Mouse (Mus musculus) intestine, embryonic 16.5 days (tissue): Measurements from ENCODE around the gene Olig3. TPM values are rescaled to one million over a fixed set of nuclear protein-coding genes. Genes with fewer than 3 reads are reported as not detected.
A peak's percentile ranks its signal among the peaks of the same experiment; 100 is the strongest.

Experiments used
- ATAC-seq: fragments of 200-750 bp; cut with Nextera tagmentation; 2 replicates; pipeline ENCODE4 v1.8.0; 2017; ENCODE audit warnings: moderate TSS enrichment, moderate library complexity
- H3K27ac ChIP-seq: fragments of 300-500 bp; sonication (generic); 2 replicates; pipeline ENCODE4 v1.5.1; 2014; ENCODE audit warnings: mild to moderate bottlenecking, low read length
- H3K27me3 ChIP-seq: fragments of 300-500 bp; sonication (generic); replicated peaks from 2 replicates; pipeline ENCODE4 v1.6.1; 2014; ENCODE audit warnings: low read length, control low read depth, mixed read lengths; ENCODE audit not compliant: control insufficient read depth, insufficient read depth
- H3K36me3 ChIP-seq: fragments of 300-500 bp; sonication (generic); 2 replicates; pipeline ENCODE4 v1.6.1; 2014; ENCODE audit warnings: low read length, control low read depth; ENCODE audit not compliant: control insufficient read depth, insufficient read depth
- H3K4me1 ChIP-seq: fragments of 300-500 bp; sonication (generic); 2 replicates; pipeline ENCODE4 v1.6.1; 2014; ENCODE audit warnings: low read length, control low read depth, mixed read lengths; ENCODE audit not compliant: control insufficient read depth, insufficient read depth
- H3K4me2 ChIP-seq: fragments of 300-500 bp; sonication (generic); 2 replicates; pipeline ENCODE4 v1.6.1; 2014; ENCODE audit warnings: low read depth, low read length, control low read depth
- H3K4me3 ChIP-seq: fragments of 300-500 bp; sonication (generic); 2 replicates; pipeline ENCODE4 v1.5.1; 2014; ENCODE audit warnings: mild to moderate bottlenecking, low read length
- H3K9ac ChIP-seq: fragments of 300-500 bp; sonication (generic); 2 replicates; pipeline ENCODE4 v1.6.1; 2014; ENCODE audit warnings: low read depth, low read length
- H3K9me3 ChIP-seq: fragments of 300-500 bp; sonication (generic); 2 replicates; pipeline ENCODE4 v1.6.1; 2016; ENCODE audit warnings: low read length, control low read depth; ENCODE audit not compliant: control insufficient read depth
- WGBS: fragments of 180-500 bp; shearing (Covaris S2); extraction: QIAGEN DNeasy Blood & Tissue Kit; methylation state at CpG from one replicate; pipeline ENCODE4 v1.1.7; 2014; 5-methylcytosine and 5-hydroxymethylcytosine counted together
- polyA plus RNA-seq: library from polyadenylated mRNA; unstranded; fragments of >200 nt; fragmentation: Nextera tagmentation; extraction: Ambion mirVana; gene quantifications from 2 replicates; pipeline ENCODE4 v1.2.1, GENCODE M21; 2015

Gene Olig3
- polyA plus RNA-seq, 1 experiment from 2014 or later = not detected

GRCm38 (mm10) chr10:19360446-19361300 is 4.3 kb downstream of the Olig3 start:
- peaks cover 80% of the 10 kb centered on the region for H3K27me3 ChIP-seq
- WGBS = 25% methylated on average over 3 of the region's 3 CpGs
- no peaks in the 10 kb centered on the region for H3K9me3 ChIP-seq

GRCm38 (mm10) chr10:19361539-19362293 is 5.4 kb downstream of the Olig3 start:
- WGBS = 4% methylated on average over 23 of the region's 23 CpGs
- Histone ChIP-seq H3K36me3 (no peaks in the 10 kb centered on the region), H3K4me2 (no peak overlapping the region), H3K9ac (no peak overlapping the region), H3K27ac (no peak overlapping the region), H3K4me3 (0 out of 2 replicates have a peak overlapping the region, but pooled peaks have one; percentile 1), H3K27me3 (peaks cover 71% of the 10 kb centered on the region), H3K9me3 (no peaks in the 10 kb centered on the region), H3K4me1 (peaks cover 5% of the 10 kb centered on the region; the same call in 1 of the 2 replicates)
- no peak for ATAC-seq

More at GRCm38 (mm10) chr10:19360446-19361300, 4.3 kb downstream of the Olig3 start:
- ATAC-seq = no peak
- H3K4me1 ChIP-seq = peaks cover 5% of the 10 kb centered on the region; the same call in 1 of the 2 replicates
- no peaks in the 10 kb centered on the region for H3K36me3 ChIP-seq
- H3K9ac ChIP-seq = no peak overlapping the region
- no peak overlapping the region for H3K4me3 ChIP-seq
- H3K27ac ChIP-seq = no peak overlapping the region
- no peak overlapping the region for H3K4me2 ChIP-seq

- Histone ChIP-seq H3K36me3 (no peaks in the 10 kb centered on the region), H3K27me3 (peaks cover 69% of the 10 kb centered on the region), H3K4me3 (0 out of 2 replicates have a peak overlapping the region, but pooled peaks have one; percentile 1), H3K4me1 (peaks cover 5% of the 10 kb centered on the region; the same call in 1 of the 2 replicates), H3K27ac (no peak overlapping the region), H3K4me2 (no peak overlapping the region), H3K9me3 (no peaks in the 10 kb centered on the region), H3K9ac (no peak overlapping the region)
- ATAC-seq = no peak
- 1% methylated on average over 8 of the region's 8 CpGs for WGBS
These were observed 5.9 kb downstream of the Olig3 start for GRCm38 (mm10) chr10:19362294-19362590.

- peaks cover 64% of the 10 kb centered on the region for H3K27me3 ChIP-seq
- no peak overlapping the region for H3K9ac ChIP-seq
- no peaks in the 10 kb centered on the region for H3K36me3 ChIP-seq
- H3K27ac ChIP-seq = no peak overlapping the region
- no peak for ATAC-seq
- peak overlapping the region; percentile 29 for H3K4me2 ChIP-seq
- WGBS = 1% methylated on average over 17 of the region's 17 CpGs
- peaks cover 5% of the 10 kb centered on the region; the same call in 1 of the 2 replicates for H3K4me1 ChIP-seq
- peak overlapping the region; percentile 25 for H3K4me3 ChIP-seq
- no peaks in the 10 kb centered on the region for H3K9me3 ChIP-seq
These were observed 6.5 kb downstream of the Olig3 start for GRCm38 (mm10) chr10:19362861-19363260.

- 10% methylated on average over 5 of the region's 5 CpGs for WGBS
- no peak for ATAC-seq
- H3K4me2 ChIP-seq = no peak overlapping the region
- no peak overlapping the region for H3K4me3 ChIP-seq
- H3K9ac ChIP-seq = no peak overlapping the region
- peaks cover 59% of the 10 kb centered on the region for H3K27me3 ChIP-seq
- H3K4me1 ChIP-seq = peaks cover 5% of the 10 kb centered on the region; the same call in 1 of the 2 replicates
- H3K36me3 ChIP-seq = no peaks in the 10 kb centered on the region
- no peak overlapping the region for H3K27ac ChIP-seq
- H3K9me3 ChIP-seq = no peaks in the 10 kb centered on the region
These were observed 7.0 kb downstream of the Olig3 start for GRCm38 (mm10) chr10:19363365-19363764.

GRCm38 (mm10) chr10:19369143-19369542 is 12.8 kb downstream of the Olig3 start:
- H3K27me3 ChIP-seq = peaks cover 14% of the 10 kb centered on the region; the same call in 1 of the 2 replicates
- no peak overlapping the region for H3K9ac ChIP-seq
- ATAC-seq = no peak
- WGBS = 86% methylated on average over 8 of the region's 9 CpGs
- H3K36me3 ChIP-seq = no peaks in the 10 kb centered on the region
- no peak overlapping the region for H3K4me3 ChIP-seq
- no peak overlapping the region for H3K27ac ChIP-seq
- no peaks in the 10 kb centered on the region for H3K4me1 ChIP-seq
- no peaks in the 10 kb centered on the region for H3K9me3 ChIP-seq
- no peak overlapping the region for H3K4me2 ChIP-seq

- H3K4me1 ChIP-seq = no peaks in the 10 kb centered on the region
- H3K4me3 ChIP-seq = no peak overlapping the region
- no peak for ATAC-seq
- H3K27me3 ChIP-seq = peaks cover 5% of the 10 kb centered on the region; the same call in 1 of the 2 replicates
- H3K9ac ChIP-seq = no peak overlapping the region
- H3K27ac ChIP-seq = no peak overlapping the region
- no peaks in the 10 kb centered on the region for H3K9me3 ChIP-seq
- no peak overlapping the region for H3K4me2 ChIP-seq
- H3K36me3 ChIP-seq = no peaks in the 10 kb centered on the region
- WGBS = 52% methylated on average over 3 of the region's 3 CpGs
These were observed 13.8 kb downstream of the Olig3 start for GRCm38 (mm10) chr10:19370146-19370545.

- Histone ChIP-seq H3K4me2 (no peak overlapping the region), H3K4me3 (no peak overlapping the region), H3K4me1 (no peaks in the 10 kb centered on the region), H3K9ac (no peak overlapping the region), H3K9me3 (no peaks in the 10 kb centered on the region), H3K36me3 (no peaks in the 10 kb centered on the region), H3K27ac (no peak overlapping the region), H3K27me3 (no peaks in the 10 kb centered on the region)
- ATAC-seq = no peak
- 60% methylated on average over 5 of the region's 5 CpGs for WGBS
These were observed 15.9 kb downstream of the Olig3 start for GRCm38 (mm10) chr10:19372263-19372662.

GRCm38 (mm10) chr10:19373797-19374196 is 17.5 kb downstream of the Olig3 start:
- 69% methylated on average over 7 of the region's 7 CpGs for WGBS
- ATAC-seq = no peak
- H3K9me3 ChIP-seq = no peaks in the 10 kb centered on the region; the same call in 1 of the 2 replicates
- H3K4me3 ChIP-seq = no peak overlapping the region
- no peaks in the 10 kb centered on the region for H3K27me3 ChIP-seq
- H3K36me3 ChIP-seq = no peaks in the 10 kb centered on the region
- no peak overlapping the region for H3K4me2 ChIP-seq
- H3K9ac ChIP-seq = no peak overlapping the region
- H3K4me1 ChIP-seq = no peaks in the 10 kb centered on the region
- no peak overlapping the region for H3K27ac ChIP-seq
